ENCODE assay signal across 8 mouse cellular contexts in the genomic region with DNA sequence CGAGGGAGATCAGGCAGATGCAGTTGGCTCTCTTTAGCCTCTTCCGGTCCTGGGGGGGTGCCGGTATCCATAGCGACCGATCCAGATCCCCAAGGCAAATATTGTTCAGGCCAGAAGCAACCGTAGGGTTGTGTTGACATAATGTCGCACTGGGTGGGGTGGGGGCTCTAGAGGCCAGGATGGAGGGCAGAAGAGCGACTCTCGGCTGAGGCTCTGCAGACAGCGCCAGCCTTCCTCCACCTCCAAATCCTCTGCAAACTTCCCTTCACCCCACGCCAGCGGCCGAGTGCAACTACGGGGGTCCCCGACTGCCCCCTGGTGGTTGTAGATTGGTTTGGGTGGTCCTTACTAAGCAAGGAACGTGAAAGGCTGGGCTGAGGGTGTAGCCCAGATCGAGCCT. TPM values are rescaled to one million over a fixed set of nuclear protein-coding genes. Genes with fewer than 3 reads are reported as not detected.
DNase-seq lines count a peak whose midpoint lies in the region; ATAC-seq and TF ChIP-seq lines count a peak whose summit lies in the region.

No protein-coding gene starts in this region.

- no peak for ATAC-seq in CD4-positive, CD25-positive, alpha-beta regulatory T cell, adult 4 months
- ATAC-seq in limb, embryonic 12.5 days (ENCODE audit: insufficient number of reproducible peaks, insufficient read depth, low FRiP score, low TSS enrichment, low read depth): 0 out of 2 replicates have a peak, but pooled peaks have one; percentile 39
- ATAC-seq in midbrain, embryonic 13.5 days: peak; percentile 9

- peak overlapping the region; percentile 62 for H3K4me2 ChIP-seq in limb, embryonic 12.5 days
- peak overlapping the region; percentile 47 for H3K4me2 ChIP-seq in midbrain, embryonic 13.5 days (replicated peaks)

- H3K9me3 ChIP-seq in embryonic facial prominence, embryonic 10.5 days: no peaks in the 10 kb centered on the region; the same call in 1 of the 2 replicates
- H3K9me3 ChIP-seq in limb, embryonic 12.5 days: peaks cover 5% of the 10 kb centered on the region; the same call in 1 of the 2 replicates
- no peaks in the 10 kb centered on the region for H3K9me3 ChIP-seq in midbrain, embryonic 13.5 days

- H3K9ac ChIP-seq in limb, embryonic 12.5 days (replicated peaks): peak overlapping the region; percentile 31; the same call in 1 of the 2 replicates
- peak overlapping the region; percentile 7; the same call in 1 of the 2 replicates for H3K9ac ChIP-seq in midbrain, embryonic 13.5 days (replicated peaks)

- 5% methylated on average over 17 of the region's 17 CpGs for WGBS in embryonic facial prominence, embryonic 10.5 days
- WGBS in limb, embryonic 12.5 days: 2% methylated on average over 17 of the region's 17 CpGs
- WGBS in midbrain, embryonic 13.5 days: 3% methylated on average over 17 of the region's 17 CpGs
- WGBS in spleen, adult 2 months: 5% methylated on average over 17 of the region's 17 CpGs

- peak; percentile 75 for DNase-seq in CD4-positive, CD25-positive, alpha-beta regulatory T cell, adult 2 months (ENCODE audit: low read depth, low spot score)
- DNase-seq in embryonic facial prominence, embryonic 10.5 days (ENCODE audit: low spot score): peak; percentile 91
- DNase-seq in heart, adult 11 months: peak; percentile 96
- peak; percentile 49 for DNase-seq in kidney, adult 11 months
- peak in 1 of 2 experiments; percentile 73 for DNase-seq in spleen, adult 2 months (ENCODE audit: low read depth in 1 of 2, low spot score in 2 of 2)

- peaks cover 59% of the 10 kb centered on the region for H3K27me3 ChIP-seq in embryonic facial prominence, embryonic 10.5 days (replicated peaks; ENCODE audit: low read depth, poor library complexity, severe bottlenecking)
- peaks cover 53% of the 10 kb centered on the region for H3K27me3 ChIP-seq in limb, embryonic 12.5 days
- peaks cover 11% of the 10 kb centered on the region for H3K27me3 ChIP-seq in midbrain, embryonic 13.5 days
- peaks cover 17% of the 10 kb centered on the region for H3K27me3 ChIP-seq in spleen, adult 2 months (ENCODE audit: control insufficient read depth, insufficient read depth, low read length)

- no peak for TF ChIP-seq POLR2A in spleen, adult 2 months (IDR thresholded peaks at IDR 0.05; ENCODE audit: low read depth, low read length)

- peak overlapping the region; percentile 55 for H3K4me3 ChIP-seq in embryonic facial prominence, embryonic 10.5 days
- peak overlapping the region; percentile 32 for H3K4me3 ChIP-seq in limb, embryonic 12.5 days (replicated peaks)
- peak overlapping the region; percentile 23 for H3K4me3 ChIP-seq in midbrain, embryonic 13.5 days (replicated peaks)
- no peak overlapping the region for H3K4me3 ChIP-seq in spleen, adult 2 months (ENCODE audit: extremely low read depth, insufficient read depth, insufficient read length)

- peak; percentile 75; the same call in 1 of the 2 replicates for TF ChIP-seq CTCF in spleen, adult 2 months (IDR thresholded peaks at IDR 0.05; ENCODE audit: extremely low read depth, insufficient read depth, insufficient read length, insufficient replicate concordance)

- no peaks in the 10 kb centered on the region for H3K36me3 ChIP-seq in embryonic facial prominence, embryonic 10.5 days (replicated peaks)
- no peaks in the 10 kb centered on the region for H3K36me3 ChIP-seq in limb, embryonic 12.5 days
- no peaks in the 10 kb centered on the region for H3K36me3 ChIP-seq in midbrain, embryonic 13.5 days
- no peaks in the 10 kb centered on the region for H3K36me3 ChIP-seq in spleen, adult 2 months (ENCODE audit: control insufficient read depth, insufficient read depth, low read length)

- H3K27ac ChIP-seq in embryonic facial prominence, embryonic 10.5 days (replicated peaks): peak overlapping the region; percentile 66; the same call in 1 of the 2 replicates
- H3K27ac ChIP-seq in limb, embryonic 12.5 days: no peak overlapping the region
- peak overlapping the region; percentile 68 for H3K27ac ChIP-seq in midbrain, embryonic 13.5 days
- H3K27ac ChIP-seq in spleen, adult 2 months (ENCODE audit: insufficient read depth, low read length): no peak overlapping the region

- H3K4me1 ChIP-seq in embryonic facial prominence, embryonic 10.5 days: peaks cover 34% of the 10 kb centered on the region
- H3K4me1 ChIP-seq in limb, embryonic 12.5 days (replicated peaks): peaks cover 15% of the 10 kb centered on the region
- peaks cover 45% of the 10 kb centered on the region for H3K4me1 ChIP-seq in midbrain, embryonic 13.5 days (replicated peaks)
- H3K4me1 ChIP-seq in spleen, adult 2 months (ENCODE audit: control insufficient read depth, insufficient read depth, insufficient read length): no peaks in the 10 kb centered on the region

RNA-seq across cellular contexts. Expression of a gene that starts 3.3 kb away (rescaled TPM):
- polyA plus RNA-seq in CD4-positive, CD25-positive, alpha-beta regulatory T cell, adult 4 months (2017; shearing (Covaris generic)): 10 to 100 TPM in 1 of 2 experiments, 1 to 10 TPM in 1; 10.0 to 30.1 TPM
- 5.2 and 6.2 TPM in 2 replicates for polyA plus RNA-seq in embryonic facial prominence, embryonic 10.5 days (2016; fragmentation: Nextera tagmentation; extraction: Ambion mirVana)
- polyA plus RNA-seq in limb, embryonic 12.5 days (2016; fragmentation: Nextera tagmentation; extraction: Ambion mirVana): 3.9 and 5.9 TPM in 2 replicates
- 6.3 and 10.0 TPM in 2 replicates for polyA plus RNA-seq in midbrain, embryonic 13.5 days (2015; fragmentation: Nextera tagmentation; extraction: Ambion mirVana)
- polyA plus RNA-seq in spleen, adult 2 months (2012; rRNA removed): 27.4 and 27.9 TPM in 2 replicates

RNA-seq across cellular contexts. Expression of a gene that starts 6.9 kb away (rescaled TPM):
- polyA plus RNA-seq in CD4-positive, CD25-positive, alpha-beta regulatory T cell, adult 4 months (2017; shearing (Covaris generic)): not detected
- 1.4 and 1.6 TPM in 2 replicates for polyA plus RNA-seq in embryonic facial prominence, embryonic 10.5 days (2016; fragmentation: Nextera tagmentation; extraction: Ambion mirVana)
- 0.18 and 0.36 TPM in 2 replicates for polyA plus RNA-seq in limb, embryonic 12.5 days (2016; fragmentation: Nextera tagmentation; extraction: Ambion mirVana)
- polyA plus RNA-seq in midbrain, embryonic 13.5 days (2015; fragmentation: Nextera tagmentation; extraction: Ambion mirVana): 2.6 and 3.4 TPM in 2 replicates
- polyA plus RNA-seq in spleen, adult 2 months (2012; rRNA removed): 0.07 and 0.08 TPM in 2 replicates

RNA-seq across cellular contexts. Expression of a gene that starts 23.4 kb away (rescaled TPM):
- polyA plus RNA-seq in CD4-positive, CD25-positive, alpha-beta regulatory T cell, adult 4 months (2017; shearing (Covaris generic)): 10 to 100 TPM; 63.0 to 77.3 TPM
- polyA plus RNA-seq in embryonic facial prominence, embryonic 10.5 days (2016; fragmentation: Nextera tagmentation; extraction: Ambion mirVana): 178 and 189 TPM in 2 replicates
- 161 and 170 TPM in 2 replicates for polyA plus RNA-seq in limb, embryonic 12.5 days (2016; fragmentation: Nextera tagmentation; extraction: Ambion mirVana)
- 124 and 126 TPM in 2 replicates for polyA plus RNA-seq in midbrain, embryonic 13.5 days (2015; fragmentation: Nextera tagmentation; extraction: Ambion mirVana)
- 17.0 and 19.0 TPM in 2 replicates for polyA plus RNA-seq in spleen, adult 2 months (2012; rRNA removed)

RNA-seq across cellular contexts. Expression of a gene that starts 23.8 kb away (rescaled TPM):
- 10 to 100 TPM in 1 of 2 experiments, 1 to 10 TPM in 1; 9.1 to 17.8 TPM for polyA plus RNA-seq in CD4-positive, CD25-positive, alpha-beta regulatory T cell, adult 4 months (2017; shearing (Covaris generic))
- polyA plus RNA-seq in embryonic facial prominence, embryonic 10.5 days (2016; fragmentation: Nextera tagmentation; extraction: Ambion mirVana): 14.6 and 15.1 TPM in 2 replicates
- polyA plus RNA-seq in limb, embryonic 12.5 days (2016; fragmentation: Nextera tagmentation; extraction: Ambion mirVana): 15.9 and 17.2 TPM in 2 replicates
- polyA plus RNA-seq in midbrain, embryonic 13.5 days (2015; fragmentation: Nextera tagmentation; extraction: Ambion mirVana): 22.5 and 23.9 TPM in 2 replicates
- polyA plus RNA-seq in spleen, adult 2 months (2012; rRNA removed): 7.7 and 12.3 TPM in 2 replicates

RNA-seq across cellular contexts. Expression of a gene that starts 39.5 kb away (rescaled TPM):
- polyA plus RNA-seq in CD4-positive, CD25-positive, alpha-beta regulatory T cell, adult 4 months (2017; shearing (Covaris generic)): under 1 TPM in 1 of 2 experiments, not detected in 1; 0.11 TPM
- polyA plus RNA-seq in embryonic facial prominence, embryonic 10.5 days (2016; fragmentation: Nextera tagmentation; extraction: Ambion mirVana): 1.7 and 2.0 TPM in 2 replicates
- 4.4 and 5.7 TPM in 2 replicates for polyA plus RNA-seq in limb, embryonic 12.5 days (2016; fragmentation: Nextera tagmentation; extraction: Ambion mirVana)
- 1.8 and 1.9 TPM in 2 replicates for polyA plus RNA-seq in midbrain, embryonic 13.5 days (2015; fragmentation: Nextera tagmentation; extraction: Ambion mirVana)
- 6.5 and 9.3 TPM in 2 replicates for polyA plus RNA-seq in spleen, adult 2 months (2012; rRNA removed)

Comparison
In these comparisons a context has a peak if more than half of its experiments do, and no peak if none do; other contexts are left out.
1. H3K27ac ChIP-seq: peak in embryonic facial prominence, embryonic 10.5 days (single experiment) and midbrain, embryonic 13.5 days (single experiment); none in limb, embryonic 12.5 days (single experiment) and spleen, adult 2 months (single experiment).